Mouse (Mus musculus): Measurements from ENCODE around the gene Efhd2. TPM values are rescaled to one million over a fixed set of nuclear protein-coding genes. Genes with fewer than 3 reads are reported as not detected.

The Efhd2 gene
- polyA plus RNA-seq, 1 experiment from 2014 or later = 78.6 TPM

DNA sequence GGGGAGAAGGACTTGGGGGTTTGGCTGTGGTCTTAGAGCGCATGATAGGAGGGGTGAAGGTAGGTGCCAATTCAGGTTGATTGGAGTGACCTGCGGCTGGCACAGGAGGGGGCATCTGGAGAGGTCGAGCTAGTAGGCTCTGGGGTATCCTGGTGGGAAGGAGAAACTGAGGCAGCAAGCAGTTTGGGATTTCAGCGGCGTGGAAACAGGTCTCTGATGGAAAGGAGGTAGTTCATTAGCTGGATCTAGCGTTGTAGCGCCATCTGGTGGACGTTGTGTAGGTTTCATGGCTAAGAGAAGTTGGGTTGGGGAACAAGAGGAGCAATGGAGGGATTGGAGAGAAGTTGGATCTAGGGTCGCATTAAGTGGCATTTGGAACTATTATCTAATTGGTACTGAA, 21.3 kb downstream of the Efhd2 start:
- no peaks in the 10 kb centered on the region; the same call in 1 of the 2 replicates for H3K36me3 ChIP-seq (ENCODE audit: control insufficient read depth, insufficient read depth, low read length)
- no peak overlapping the region for H3K9ac ChIP-seq (ENCODE audit: low read depth, low read length)
- WGBS = 78% methylated on average over 9 of the region's 9 CpGs
- H3K4me2 ChIP-seq (ENCODE audit: low read length) = no peak overlapping the region
- peaks cover 3% of the 10 kb centered on the region; the same call in 1 of the 2 replicates for H3K4me1 ChIP-seq (ENCODE audit: control insufficient read depth, insufficient read depth, low read depth, low read length)
- no peak overlapping the region for H3K27ac ChIP-seq (ENCODE audit: low read depth, low read length)
- ATAC-seq = no peak
- no peaks in the 10 kb centered on the region for H3K9me3 ChIP-seq (ENCODE audit: control insufficient read depth, low read length)
- H3K27me3 ChIP-seq (replicated peaks; ENCODE audit: control insufficient read depth, insufficient read depth, low read length) = no peaks in the 10 kb centered on the region
- H3K4me3 ChIP-seq (ENCODE audit: low read length) = no peak overlapping the region

DNA sequence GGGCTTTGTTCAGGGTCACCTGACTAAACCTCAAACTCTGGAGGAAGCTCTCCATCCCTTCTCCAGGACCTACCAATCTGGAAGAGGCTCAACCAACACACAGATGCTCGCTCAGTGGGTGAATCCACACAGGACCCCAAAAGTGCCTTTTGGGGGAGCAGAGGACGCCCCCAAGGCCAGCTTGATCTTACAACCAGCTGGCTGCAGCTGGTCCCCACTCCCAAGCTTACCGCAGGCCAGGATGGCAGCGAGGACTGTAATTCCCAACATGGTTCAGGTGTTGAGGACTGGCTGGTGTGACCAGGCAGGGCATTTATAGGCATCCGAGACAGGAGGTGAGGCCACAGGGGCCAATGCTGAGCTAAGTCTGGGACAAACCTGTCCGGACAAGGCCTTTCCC, 28.7 kb downstream of the Efhd2 start, which contains the start of gene Ctrc:
Ctrc (minus strand) TSS at position 361 of the 400 bp plus-strand sequence.
- no peak within 1 kb of the TSS for H3K9ac ChIP-seq (ENCODE audit: low read depth, low read length)
- 86% methylated on average over 6 of the region's 6 CpGs for WGBS
- no peaks in the 10 kb centered on the region for H3K4me1 ChIP-seq (ENCODE audit: control insufficient read depth, insufficient read depth, low read depth, low read length)
- no peak within 1 kb of the TSS for H3K4me3 ChIP-seq (ENCODE audit: low read length)
- H3K9me3 ChIP-seq (ENCODE audit: control insufficient read depth, low read length) = no peaks in the 10 kb centered on the region
- no peaks in the 10 kb centered on the region for H3K36me3 ChIP-seq (ENCODE audit: control insufficient read depth, insufficient read depth, low read length)
- ATAC-seq = no peak
- H3K27ac ChIP-seq (ENCODE audit: low read depth, low read length) = no peak within 1 kb of the TSS
- no peaks in the 10 kb centered on the region for H3K27me3 ChIP-seq (replicated peaks; ENCODE audit: control insufficient read depth, insufficient read depth, low read length)
- H3K4me2 ChIP-seq (ENCODE audit: low read length) = no peak within 1 kb of the TSS

DNA sequence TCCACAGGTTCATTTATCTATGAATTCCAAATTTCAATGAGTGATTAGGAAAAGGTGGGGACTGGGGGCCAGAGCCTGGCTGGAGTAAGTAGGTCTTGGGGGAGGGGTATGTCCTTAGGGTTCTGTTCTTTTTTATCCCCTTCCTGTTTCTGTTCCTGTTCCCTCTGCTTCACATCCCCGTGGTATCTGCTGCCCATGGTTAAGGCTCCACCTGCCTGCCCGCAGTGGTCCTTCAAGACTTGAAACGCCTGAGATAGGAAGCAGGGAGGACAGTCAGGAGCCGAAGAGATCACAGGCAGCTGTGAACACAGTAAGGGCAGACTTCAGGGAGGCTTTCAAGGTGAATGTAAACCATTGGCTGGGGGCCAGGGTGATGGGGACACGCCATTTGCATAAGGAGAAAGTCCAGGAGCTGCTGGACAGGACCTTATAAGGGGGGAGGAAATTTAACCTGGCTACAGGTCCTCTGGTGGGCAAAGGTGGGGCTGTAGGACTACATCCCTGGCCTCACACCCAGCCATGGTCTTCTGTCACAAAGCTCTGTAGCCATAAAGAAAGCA, 40.1 kb downstream of the Efhd2 start:
- Histone ChIP-seq H3K27me3 (replicated peaks; ENCODE audit: control insufficient read depth, insufficient read depth, low read length) (no peaks in the 10 kb centered on the region), H3K36me3 (ENCODE audit: control insufficient read depth, insufficient read depth, low read length) (no peaks in the 10 kb centered on the region), H3K9ac (ENCODE audit: low read depth, low read length) (no peak overlapping the region), H3K9me3 (ENCODE audit: control insufficient read depth, low read length) (no peaks in the 10 kb centered on the region), H3K4me3 (ENCODE audit: low read length) (no peak overlapping the region), H3K27ac (ENCODE audit: low read depth, low read length) (no peak overlapping the region), H3K4me1 (ENCODE audit: control insufficient read depth, insufficient read depth, low read depth, low read length) (no peaks in the 10 kb centered on the region), H3K4me2 (ENCODE audit: low read length) (no peak overlapping the region)
- WGBS = 74% methylated on average over 5 of the region's 5 CpGs
- no peak for ATAC-seq

DNA sequence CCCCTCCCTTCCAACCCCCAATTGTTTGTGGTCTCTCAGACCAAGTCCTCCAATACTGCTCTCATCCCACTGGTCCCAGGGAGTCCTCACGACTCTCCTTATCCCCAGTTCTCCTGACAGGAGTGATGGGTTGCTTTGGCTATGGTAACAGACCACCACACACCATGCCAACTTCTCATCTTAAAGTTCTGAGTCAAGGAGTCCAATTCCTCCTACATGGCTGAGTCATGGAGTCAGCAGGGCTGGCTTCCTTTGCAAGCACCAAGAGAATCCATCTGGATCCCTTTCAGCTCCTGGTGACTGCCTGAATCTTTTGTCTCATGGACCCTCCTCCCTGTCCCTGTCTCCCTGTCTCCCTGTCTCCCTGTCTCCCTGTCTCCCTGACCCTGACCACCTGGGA, 40.8 kb downstream of the Efhd2 start:
- Histone ChIP-seq H3K27me3 (replicated peaks; ENCODE audit: control insufficient read depth, insufficient read depth, low read length) (no peaks in the 10 kb centered on the region), H3K4me2 (ENCODE audit: low read length) (no peak overlapping the region), H3K9me3 (ENCODE audit: control insufficient read depth, low read length) (no peaks in the 10 kb centered on the region), H3K36me3 (ENCODE audit: control insufficient read depth, insufficient read depth, low read length) (no peaks in the 10 kb centered on the region), H3K27ac (ENCODE audit: low read depth, low read length) (no peak overlapping the region), H3K4me3 (ENCODE audit: low read length) (no peak overlapping the region), H3K4me1 (ENCODE audit: control insufficient read depth, insufficient read depth, low read depth, low read length) (no peaks in the 10 kb centered on the region), H3K9ac (ENCODE audit: low read depth, low read length) (no peak overlapping the region)
- ATAC-seq = no peak
- WGBS = 41% methylated on average over 1 of the region's 1 CpGs

DNA sequence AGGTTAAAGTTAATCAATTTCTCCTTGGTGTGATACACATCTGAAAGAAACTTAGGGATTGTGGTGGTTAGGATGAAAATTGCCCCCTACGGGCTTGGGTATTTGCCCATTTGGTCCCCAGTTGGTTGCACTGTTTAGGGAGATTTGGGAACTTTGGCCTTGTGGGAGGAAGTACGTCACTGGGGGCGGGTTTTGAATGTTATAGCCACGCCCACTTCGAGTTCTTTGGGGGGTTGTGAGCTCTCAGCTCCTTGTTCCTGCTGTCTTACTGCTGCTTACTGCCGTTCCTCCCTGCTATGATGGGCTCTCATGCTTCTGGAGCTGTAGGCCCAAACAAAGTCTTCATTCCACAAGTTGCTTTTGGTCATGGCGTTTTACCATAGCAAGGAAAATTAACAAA, 43.4 kb downstream of the Efhd2 start:
- ATAC-seq = no peak
- WGBS = 80% methylated on average over 7 of the region's 7 CpGs
- no peak overlapping the region for H3K4me3 ChIP-seq (ENCODE audit: low read length)
- H3K4me1 ChIP-seq (ENCODE audit: control insufficient read depth, insufficient read depth, low read depth, low read length) = no peaks in the 10 kb centered on the region
- H3K9me3 ChIP-seq (ENCODE audit: control insufficient read depth, low read length) = no peaks in the 10 kb centered on the region
- no peak overlapping the region for H3K27ac ChIP-seq (ENCODE audit: low read depth, low read length)
- no peaks in the 10 kb centered on the region for H3K36me3 ChIP-seq (ENCODE audit: control insufficient read depth, insufficient read depth, low read length)
- H3K9ac ChIP-seq (ENCODE audit: low read depth, low read length) = no peak overlapping the region
- no peak overlapping the region for H3K4me2 ChIP-seq (ENCODE audit: low read length)
- no peaks in the 10 kb centered on the region for H3K27me3 ChIP-seq (replicated peaks; ENCODE audit: control insufficient read depth, insufficient read depth, low read length)

DNA sequence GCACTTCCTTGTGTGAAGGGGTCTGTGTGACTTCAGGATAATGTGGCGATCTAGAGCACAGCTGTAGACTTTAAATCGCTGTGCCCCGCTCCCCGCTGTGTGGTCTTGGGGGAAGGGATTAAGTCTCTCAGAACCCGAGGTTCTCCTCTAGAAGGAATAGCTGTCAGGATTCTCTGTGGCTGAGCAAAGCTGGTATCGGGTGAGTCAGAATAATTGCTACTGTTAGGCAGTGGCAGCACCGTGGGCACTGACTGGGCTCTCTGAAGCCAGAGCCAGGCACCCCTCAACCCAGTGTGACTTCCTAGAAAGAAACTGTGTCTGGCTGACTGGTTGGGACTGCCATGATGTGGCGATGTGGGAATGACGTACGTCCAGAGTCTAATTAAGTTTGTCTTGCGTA, 44.3 kb downstream of the Efhd2 start:
- Histone ChIP-seq H3K4me1 (ENCODE audit: control insufficient read depth, insufficient read depth, low read depth, low read length) (no peaks in the 10 kb centered on the region), H3K36me3 (ENCODE audit: control insufficient read depth, insufficient read depth, low read length) (no peaks in the 10 kb centered on the region), H3K27ac (ENCODE audit: low read depth, low read length) (no peak overlapping the region), H3K4me2 (ENCODE audit: low read length) (no peak overlapping the region), H3K9me3 (ENCODE audit: control insufficient read depth, low read length) (no peaks in the 10 kb centered on the region), H3K27me3 (replicated peaks; ENCODE audit: control insufficient read depth, insufficient read depth, low read length) (no peaks in the 10 kb centered on the region), H3K4me3 (ENCODE audit: low read length) (no peak overlapping the region), H3K9ac (ENCODE audit: low read depth, low read length) (no peak overlapping the region; the same call in 1 of the 2 replicates)
- 57% methylated on average over 11 of the region's 11 CpGs for WGBS
- no peak for ATAC-seq

DNA sequence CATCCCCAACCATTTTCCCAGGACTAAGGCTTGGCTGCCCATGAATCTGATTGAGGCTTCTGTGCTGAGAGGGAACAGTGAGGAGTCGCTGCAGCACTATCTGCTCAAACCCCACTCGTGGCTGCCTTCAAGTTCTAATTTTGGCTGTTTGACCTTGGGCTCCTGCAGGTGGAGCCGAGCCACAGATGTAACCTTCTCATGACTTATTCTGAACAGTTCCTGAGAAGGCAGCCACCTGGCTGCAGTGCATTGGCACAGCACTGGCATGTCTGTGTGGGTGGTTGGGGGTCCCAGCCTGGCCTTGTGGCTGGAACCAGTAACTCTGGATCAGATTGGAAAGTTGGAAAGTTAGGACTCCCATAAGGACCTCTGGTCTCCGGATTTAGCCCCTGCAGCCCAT, 46.5 kb downstream of the Efhd2 start:
- Histone ChIP-seq H3K9me3 (ENCODE audit: control insufficient read depth, low read length) (no peaks in the 10 kb centered on the region), H3K4me1 (ENCODE audit: control insufficient read depth, insufficient read depth, low read depth, low read length) (no peaks in the 10 kb centered on the region), H3K27me3 (replicated peaks; ENCODE audit: control insufficient read depth, insufficient read depth, low read length) (no peaks in the 10 kb centered on the region), H3K9ac (ENCODE audit: low read depth, low read length) (no peak overlapping the region), H3K4me3 (ENCODE audit: low read length) (no peak overlapping the region), H3K36me3 (ENCODE audit: control insufficient read depth, insufficient read depth, low read length) (no peaks in the 10 kb centered on the region), H3K27ac (ENCODE audit: low read depth, low read length) (no peak overlapping the region), H3K4me2 (ENCODE audit: low read length) (no peak overlapping the region)
- ATAC-seq = no peak
- 76% methylated on average over 4 of the region's 4 CpGs for WGBS

DNA sequence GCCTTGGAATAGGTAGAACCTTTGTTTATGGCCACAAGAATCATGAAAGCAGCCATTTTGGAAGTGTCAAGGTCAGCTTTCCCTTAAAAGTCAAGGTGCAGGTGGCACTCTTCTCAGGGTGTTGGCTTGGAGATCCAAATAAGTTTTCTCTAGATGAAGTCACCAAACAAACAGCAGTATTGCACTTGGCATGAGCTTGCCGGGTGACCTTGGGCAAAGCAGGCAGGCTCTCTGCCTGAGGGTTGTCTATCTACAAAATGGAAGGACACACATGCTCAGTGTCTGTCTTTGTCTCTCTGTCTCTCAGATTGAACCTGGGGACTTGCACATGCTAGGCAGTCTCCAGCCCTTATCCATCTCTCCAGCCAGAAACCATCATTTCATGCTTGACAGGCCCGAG, 47.3 kb downstream of the Efhd2 start:
- no peak for ATAC-seq
- H3K4me3 ChIP-seq (ENCODE audit: low read length) = no peak overlapping the region
- H3K9ac ChIP-seq (ENCODE audit: low read depth, low read length) = no peak overlapping the region
- H3K36me3 ChIP-seq (ENCODE audit: control insufficient read depth, insufficient read depth, low read length) = no peaks in the 10 kb centered on the region
- no peaks in the 10 kb centered on the region for H3K9me3 ChIP-seq (ENCODE audit: control insufficient read depth, low read length)
- H3K4me2 ChIP-seq (ENCODE audit: low read length) = no peak overlapping the region
- H3K4me1 ChIP-seq (ENCODE audit: control insufficient read depth, insufficient read depth, low read depth, low read length) = no peaks in the 10 kb centered on the region
- H3K27ac ChIP-seq (ENCODE audit: low read depth, low read length) = no peak overlapping the region
- H3K27me3 ChIP-seq (replicated peaks; ENCODE audit: control insufficient read depth, insufficient read depth, low read length) = no peaks in the 10 kb centered on the region
- 98% methylated on average over 2 of the region's 2 CpGs for WGBS

DNA sequence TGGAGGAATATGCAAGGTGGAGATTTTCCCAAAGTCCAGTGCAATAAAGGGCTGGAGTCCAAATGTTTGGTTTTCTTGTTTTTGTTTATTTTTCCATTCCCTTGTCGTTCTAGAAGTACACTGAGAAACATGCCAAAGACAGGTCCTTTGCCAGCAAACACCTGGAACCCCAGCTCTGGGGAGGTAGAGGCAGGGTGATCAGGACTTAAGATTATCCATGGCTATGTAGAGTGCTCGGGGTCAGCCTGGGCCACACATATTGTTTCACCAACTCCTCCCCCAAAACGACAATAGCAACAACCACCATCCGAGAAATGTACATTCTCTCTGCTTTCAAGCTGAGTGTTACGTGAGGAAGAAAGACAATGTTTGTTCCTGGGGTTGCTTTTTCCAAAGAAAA, 48.7 kb downstream of the Efhd2 start, which contains the start of gene Cela2a:
Cela2a (minus strand) TSS at position 101 of the 400 bp plus-strand sequence.
- no peak for ATAC-seq
- no peaks in the 10 kb centered on the region for H3K36me3 ChIP-seq (ENCODE audit: control insufficient read depth, insufficient read depth, low read length)
- H3K27ac ChIP-seq (ENCODE audit: low read depth, low read length) = no peak within 1 kb of the TSS
- H3K4me2 ChIP-seq (ENCODE audit: low read length) = no peak within 1 kb of the TSS
- WGBS = 50% methylated on average over 5 of the region's 5 CpGs
- H3K4me3 ChIP-seq (ENCODE audit: low read length) = no peak within 1 kb of the TSS
- no peak within 1 kb of the TSS for H3K9ac ChIP-seq (ENCODE audit: low read depth, low read length)
- no peaks in the 10 kb centered on the region for H3K4me1 ChIP-seq (ENCODE audit: control insufficient read depth, insufficient read depth, low read depth, low read length)
- no peaks in the 10 kb centered on the region for H3K27me3 ChIP-seq (replicated peaks; ENCODE audit: control insufficient read depth, insufficient read depth, low read length)
- no peaks in the 10 kb centered on the region for H3K9me3 ChIP-seq (ENCODE audit: control insufficient read depth, low read length)

DNA sequence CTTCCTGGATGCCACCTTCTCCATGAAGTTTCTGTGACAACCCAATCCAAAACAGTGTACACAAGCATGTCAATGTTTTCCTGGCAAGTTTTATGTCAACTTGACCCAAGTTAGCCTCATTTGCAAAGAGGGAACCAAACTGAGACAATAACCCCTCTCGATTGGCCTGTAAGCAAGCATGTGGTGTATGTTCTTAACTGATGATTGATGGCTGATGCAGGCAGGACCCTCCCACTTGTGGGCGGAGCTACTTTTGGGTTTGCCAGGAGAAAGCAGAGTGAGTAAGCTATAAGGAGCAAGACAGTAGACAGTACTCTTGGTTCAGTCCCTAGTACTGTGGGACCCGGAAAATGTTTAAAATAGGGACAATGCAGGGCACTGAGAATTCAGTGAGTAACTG, 51.7 kb downstream of the Efhd2 start:
- no peak for ATAC-seq

More for the DNA sequence above, 51.7 kb downstream of the Efhd2 start:
- Histone ChIP-seq H3K4me1 (ENCODE audit: control insufficient read depth, insufficient read depth, low read depth, low read length) (no peaks in the 10 kb centered on the region), H3K4me3 (ENCODE audit: low read length) (no peak overlapping the region), H3K9me3 (ENCODE audit: control insufficient read depth, low read length) (no peaks in the 10 kb centered on the region), H3K27me3 (replicated peaks; ENCODE audit: control insufficient read depth, insufficient read depth, low read length) (no peaks in the 10 kb centered on the region), H3K4me2 (ENCODE audit: low read length) (no peak overlapping the region), H3K9ac (ENCODE audit: low read depth, low read length) (no peak overlapping the region), H3K27ac (ENCODE audit: low read depth, low read length) (no peak overlapping the region), H3K36me3 (ENCODE audit: control insufficient read depth, insufficient read depth, low read length) (no peaks in the 10 kb centered on the region)
- WGBS = 61% methylated on average over 3 of the region's 3 CpGs
